Mouse (Mus musculus): Measurements from ENCODE around the gene Skp1a. TPM values are rescaled to one million over a fixed set of nuclear protein-coding genes. Genes with fewer than 3 reads are reported as not detected.
A peak's percentile ranks its signal among the peaks of the same experiment; 100 is the strongest.

The Skp1a gene
- polyA plus RNA-seq, 1 experiment from 2014 or later = 876 TPM

- DNase-seq (ENCODE audit: low spot score) = no peak
- WGBS = 53% methylated on average over 5 of the region's 5 CpGs
- H3K27ac ChIP-seq = peak overlapping the region; percentile 100
- peaks cover 8% of the 10 kb centered on the region for H3K36me3 ChIP-seq
- no peaks in the 10 kb centered on the region for H3K27me3 ChIP-seq (ENCODE audit: low read depth, poor library complexity, severe bottlenecking)
- H3K9me3 ChIP-seq (replicated peaks) = no peaks in the 10 kb centered on the region
- peaks cover 18% of the 10 kb centered on the region for H3K4me1 ChIP-seq
- H3K4me3 ChIP-seq = peak overlapping the region; percentile 96
Observed at GRCm38 (mm10) chr11:52230694-52231093, 1.1 kb upstream of the Skp1a start.

- DNase-seq (ENCODE audit: low spot score) = no peak
- 33% methylated on average over 3 of the region's 3 CpGs for WGBS
- Histone ChIP-seq H3K9me3 (replicated peaks) (no peaks in the 10 kb centered on the region), H3K4me1 (peaks cover 18% of the 10 kb centered on the region), H3K36me3 (peaks cover 33% of the 10 kb centered on the region), H3K27ac (no peak overlapping the region), H3K4me3 (peak overlapping the region; percentile 96), H3K27me3 (ENCODE audit: low read depth, poor library complexity, severe bottlenecking) (no peaks in the 10 kb centered on the region)
Observed at GRCm38 (mm10) chr11:52233043-52233653, 1.4 kb downstream of the Skp1a start.

GRCm38 (mm10) chr11:52233906-52234305 is 2.1 kb downstream of the Skp1a start:
- peaks cover 40% of the 10 kb centered on the region for H3K36me3 ChIP-seq
- peaks cover 18% of the 10 kb centered on the region for H3K4me1 ChIP-seq
- H3K4me3 ChIP-seq = peak overlapping the region; percentile 96; the same call in 1 of the 2 replicates
- no peak overlapping the region for H3K27ac ChIP-seq
- 95% methylated on average over 1 of the region's 1 CpGs for WGBS
- no peaks in the 10 kb centered on the region for H3K9me3 ChIP-seq (replicated peaks)
- DNase-seq (ENCODE audit: low spot score) = no peak
- no peaks in the 10 kb centered on the region for H3K27me3 ChIP-seq (ENCODE audit: low read depth, poor library complexity, severe bottlenecking)

GRCm38 (mm10) chr11:52234509-52234908 is 2.7 kb downstream of the Skp1a start:
- H3K27ac ChIP-seq = no peak overlapping the region
- DNase-seq (ENCODE audit: low spot score) = no peak
- no peaks in the 10 kb centered on the region for H3K9me3 ChIP-seq (replicated peaks)
- H3K4me3 ChIP-seq = no peak overlapping the region
- no peaks in the 10 kb centered on the region for H3K27me3 ChIP-seq (ENCODE audit: low read depth, poor library complexity, severe bottlenecking)
- peaks cover 46% of the 10 kb centered on the region for H3K36me3 ChIP-seq
- peaks cover 18% of the 10 kb centered on the region for H3K4me1 ChIP-seq

GRCm38 (mm10) chr11:52240898-52241542 is 9.2 kb downstream of the Skp1a start:
- Histone ChIP-seq H3K27me3 (ENCODE audit: low read depth, poor library complexity, severe bottlenecking) (no peaks in the 10 kb centered on the region), H3K4me1 (no peaks in the 10 kb centered on the region), H3K27ac (no peak overlapping the region), H3K9me3 (replicated peaks) (no peaks in the 10 kb centered on the region), H3K36me3 (peaks cover 94% of the 10 kb centered on the region), H3K4me3 (no peak overlapping the region)
- 91% methylated on average over 4 of the region's 4 CpGs for WGBS
- DNase-seq (ENCODE audit: low spot score) = no peak

- H3K36me3 ChIP-seq = peaks cover 85% of the 10 kb centered on the region
- no peaks in the 10 kb centered on the region for H3K27me3 ChIP-seq (ENCODE audit: low read depth, poor library complexity, severe bottlenecking)
- no peaks in the 10 kb centered on the region for H3K4me1 ChIP-seq
- no peak overlapping the region for H3K27ac ChIP-seq
- DNase-seq (ENCODE audit: low spot score) = peak; percentile 21
- WGBS = 92% methylated on average over 2 of the region's 2 CpGs
- no peaks in the 10 kb centered on the region for H3K9me3 ChIP-seq (replicated peaks)
- H3K4me3 ChIP-seq = no peak overlapping the region
Observed at GRCm38 (mm10) chr11:52249452-52249851, 17.7 kb downstream of the Skp1a start.

GRCm38 (mm10) chr11:52251770-52252169 is 20.0 kb downstream of the Skp1a start:
- WGBS = 85% methylated on average over 5 of the region's 5 CpGs
- peaks cover 86% of the 10 kb centered on the region for H3K36me3 ChIP-seq
- no peaks in the 10 kb centered on the region for H3K9me3 ChIP-seq (replicated peaks)
- H3K4me3 ChIP-seq = no peak overlapping the region
- no peaks in the 10 kb centered on the region for H3K27me3 ChIP-seq (ENCODE audit: low read depth, poor library complexity, severe bottlenecking)
- DNase-seq (ENCODE audit: low spot score) = peak; percentile 19
- no peak overlapping the region for H3K27ac ChIP-seq
- no peaks in the 10 kb centered on the region for H3K4me1 ChIP-seq

GRCm38 (mm10) chr11:52252692-52253091 is 20.9 kb downstream of the Skp1a start:
- DNase-seq (ENCODE audit: low spot score) = peak; percentile 18
- no peak overlapping the region for H3K27ac ChIP-seq
- no peaks in the 10 kb centered on the region for H3K27me3 ChIP-seq (ENCODE audit: low read depth, poor library complexity, severe bottlenecking)
- H3K36me3 ChIP-seq = peaks cover 86% of the 10 kb centered on the region
- H3K9me3 ChIP-seq (replicated peaks) = no peaks in the 10 kb centered on the region
- no peaks in the 10 kb centered on the region for H3K4me1 ChIP-seq
- 81% methylated on average over 1 of the region's 1 CpGs for WGBS
- H3K4me3 ChIP-seq = no peak overlapping the region

GRCm38 (mm10) chr11:52253674-52254375 is 22.0 kb downstream of the Skp1a start:
- no peak overlapping the region for H3K27ac ChIP-seq

GRCm38 (mm10) chr11:52255077-52255476 is 23.3 kb downstream of the Skp1a start:
- 90% methylated on average over 8 of the region's 8 CpGs for WGBS

More at GRCm38 (mm10) chr11:52253674-52254375, 22.0 kb downstream of the Skp1a start:
- no peaks in the 10 kb centered on the region for H3K27me3 ChIP-seq (ENCODE audit: low read depth, poor library complexity, severe bottlenecking)
- peak; percentile 67 for DNase-seq (ENCODE audit: low spot score)
- peaks cover 86% of the 10 kb centered on the region for H3K36me3 ChIP-seq
- no peaks in the 10 kb centered on the region for H3K4me1 ChIP-seq
- no peak overlapping the region for H3K4me3 ChIP-seq
- no peaks in the 10 kb centered on the region for H3K9me3 ChIP-seq (replicated peaks)
- WGBS = 74% methylated on average over 11 of the region's 11 CpGs

GRCm38 (mm10) chr11:52257376-52257775 is 25.6 kb downstream of the Skp1a start:
- DNase-seq (ENCODE audit: low spot score) = peak; percentile 27
- H3K27ac ChIP-seq = no peak overlapping the region
- H3K27me3 ChIP-seq (ENCODE audit: low read depth, poor library complexity, severe bottlenecking) = no peaks in the 10 kb centered on the region
- H3K9me3 ChIP-seq (replicated peaks) = no peaks in the 10 kb centered on the region
- 86% methylated on average over 3 of the region's 3 CpGs for WGBS
- H3K36me3 ChIP-seq = peaks cover 94% of the 10 kb centered on the region
- 0 out of 2 replicates have a peak, but pooled peaks cover 3% of the 10 kb centered on the region for H3K4me1 ChIP-seq
- no peak overlapping the region for H3K4me3 ChIP-seq

More at GRCm38 (mm10) chr11:52255077-52255476, 23.3 kb downstream of the Skp1a start:
- DNase-seq (ENCODE audit: low spot score) = peak; percentile 29
- H3K27ac ChIP-seq = no peak overlapping the region
- no peaks in the 10 kb centered on the region for H3K9me3 ChIP-seq (replicated peaks)
- H3K36me3 ChIP-seq = peaks cover 86% of the 10 kb centered on the region
- H3K4me3 ChIP-seq = no peak overlapping the region
- 0 out of 2 replicates have a peak, but pooled peaks cover 2% of the 10 kb centered on the region for H3K4me1 ChIP-seq
- no peaks in the 10 kb centered on the region for H3K27me3 ChIP-seq (ENCODE audit: low read depth, poor library complexity, severe bottlenecking)

GRCm38 (mm10) chr11:52258711-52259110 is 26.9 kb downstream of the Skp1a start:
- Histone ChIP-seq H3K4me3 (no peak overlapping the region), H3K36me3 (peaks cover 90% of the 10 kb centered on the region), H3K9me3 (replicated peaks) (no peaks in the 10 kb centered on the region), H3K27ac (no peak overlapping the region), H3K4me1 (0 out of 2 replicates have a peak, but pooled peaks cover 3% of the 10 kb centered on the region), H3K27me3 (ENCODE audit: low read depth, poor library complexity, severe bottlenecking) (no peaks in the 10 kb centered on the region)
- peak; percentile 24 for DNase-seq (ENCODE audit: low spot score)
- 80% methylated on average over 5 of the region's 5 CpGs for WGBS

- peaks cover 80% of the 10 kb centered on the region for H3K36me3 ChIP-seq
Observed at GRCm38 (mm10) chr11:52260878-52261277, 29.1 kb downstream of the Skp1a start.

More at GRCm38 (mm10) chr11:52260878-52261277, 29.1 kb downstream of the Skp1a start:
- Histone ChIP-seq H3K4me1 (peaks cover 15% of the 10 kb centered on the region; the same call in 1 of the 2 replicates), H3K9me3 (replicated peaks) (no peaks in the 10 kb centered on the region), H3K27me3 (ENCODE audit: low read depth, poor library complexity, severe bottlenecking) (no peaks in the 10 kb centered on the region), H3K27ac (peak overlapping the region; percentile 26; the same call in 1 of the 2 replicates), H3K4me3 (no peak overlapping the region)
- DNase-seq (ENCODE audit: low spot score) = no peak
- 86% methylated on average over 4 of the region's 4 CpGs for WGBS

All from limb, embryonic 10.5 days (tissue).